In the genomic region with DNA sequence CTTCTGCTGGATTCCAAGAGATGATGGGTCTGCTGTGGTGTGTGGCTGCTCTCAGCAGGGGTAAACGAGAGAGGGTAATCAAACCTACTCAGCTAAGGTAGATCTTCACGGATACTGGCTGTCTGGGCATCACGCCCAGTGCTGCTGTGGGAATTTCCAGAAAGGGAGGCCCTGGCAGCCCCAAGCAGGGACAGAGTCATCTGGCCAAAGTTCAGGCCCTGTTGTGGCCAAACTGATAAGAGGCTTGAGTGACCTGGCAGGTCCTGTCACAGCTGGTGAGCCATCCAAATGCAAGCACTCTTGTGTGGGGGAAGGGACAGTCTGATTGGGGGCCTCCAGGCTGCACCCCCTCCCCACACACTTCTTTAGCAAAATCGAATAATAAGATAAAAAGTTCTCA, we compare ENCODE assay signal across 9 mouse cellular contexts. TPM values are rescaled to one million over a fixed set of nuclear protein-coding genes. Genes with fewer than 3 reads are reported as not detected.
A peak's percentile ranks its signal among the peaks of the same experiment; 100 is the strongest.
DNase-seq lines count a peak whose midpoint lies in the region; ATAC-seq and TF ChIP-seq lines count a peak whose summit lies in the region.
"Had no signal": no experiment of that assay in that cellular context is flagged by ENCODE, and none has a peak within 500 bp of the region (broad histone marks: within the 10 kb centered on the region; RNA-seq: fewer than 3 reads in every experiment).

No protein-coding gene starts in this region.

- H3K4me2 ChIP-seq in heart, embryonic 11.5 days: no peak overlapping the region
- H3K4me2 ChIP-seq in forebrain, embryonic 13.5 days: no peak overlapping the region

- no peak for ATAC-seq in cerebellum, adult (ENCODE audit: insufficient number of reproducible peaks, low FRiP score, low TSS enrichment)
- ATAC-seq in heart, embryonic 11.5 days (replicated peaks; ENCODE audit: insufficient number of reproducible peaks, low FRiP score, low TSS enrichment): 0 out of 2 replicates have a peak, but pooled peaks have one; percentile 32
- no peak for ATAC-seq in forebrain, embryonic 13.5 days

- H3K4me3 ChIP-seq in heart, embryonic 11.5 days (ENCODE audit: low read depth, low read length): no peak overlapping the region
- no peak overlapping the region for H3K4me3 ChIP-seq in liver, adult 2 months (ENCODE audit: insufficient read depth, low read depth, low read length)
- no peak overlapping the region for H3K4me3 ChIP-seq in forebrain, embryonic 13.5 days

- peaks cover 38% of the 10 kb centered on the region for H3K4me1 ChIP-seq in heart, embryonic 11.5 days (ENCODE audit: control insufficient read depth, insufficient read depth, low read length)
- H3K4me1 ChIP-seq in liver, adult 2 months (ENCODE audit: control insufficient read depth, insufficient read depth, low read length): peaks cover 54% of the 10 kb centered on the region
- peaks cover 38% of the 10 kb centered on the region for H3K4me1 ChIP-seq in forebrain, embryonic 13.5 days

- H3K36me3 ChIP-seq in heart, embryonic 11.5 days (ENCODE audit: control insufficient read depth, insufficient read depth, low read length): peaks cover 6% of the 10 kb centered on the region; the same call in 1 of the 2 replicates
- peaks cover 4% of the 10 kb centered on the region; the same call in 1 of the 2 replicates for H3K36me3 ChIP-seq in liver, adult 2 months (ENCODE audit: control insufficient read depth, insufficient read depth, low read length)
- H3K36me3 ChIP-seq in forebrain, embryonic 13.5 days (ENCODE audit: poor library complexity, severe bottlenecking): peaks cover 74% of the 10 kb centered on the region

- no peak for TF ChIP-seq POLR2A in liver, adult 2 months (IDR thresholded peaks at IDR 0.05; ENCODE audit: extremely low read depth, insufficient read depth, low read length)

- H3K27ac ChIP-seq in heart, embryonic 11.5 days (ENCODE audit: low read depth, low read length): no peak overlapping the region
- peak overlapping the region; percentile 85 for H3K27ac ChIP-seq in liver, adult 2 months (replicated peaks; ENCODE audit: insufficient read depth, low read depth, low read length)
- no peak overlapping the region for H3K27ac ChIP-seq in forebrain, embryonic 13.5 days

- WGBS in heart, embryonic 11.5 days (ENCODE audit: insufficient replicate concordance): 27% methylated on average over 4 of the region's 4 CpGs
- WGBS in liver, adult 2 months: 8% methylated on average over 4 of the region's 4 CpGs
- 75% methylated on average over 4 of the region's 4 CpGs for WGBS in forebrain, embryonic 13.5 days

- no peaks in the 10 kb centered on the region for H3K27me3 ChIP-seq in heart, embryonic 11.5 days (ENCODE audit: control insufficient read depth, insufficient read depth, low read length)
- H3K27me3 ChIP-seq in liver, adult 2 months (ENCODE audit: control insufficient read depth, insufficient read depth, low read length): no peaks in the 10 kb centered on the region
- no peaks in the 10 kb centered on the region for H3K27me3 ChIP-seq in forebrain, embryonic 13.5 days

- peaks cover 14% of the 10 kb centered on the region; the same call in 1 of the 2 replicates for H3K79me2 ChIP-seq in liver, adult 2 months (ENCODE audit: control insufficient read depth, insufficient read depth, low read length)

- peak; percentile 72 for DNase-seq in cerebellum, adult 11-12 months
- peak; percentile 67 for DNase-seq in NIH3T3 (ENCODE audit: low read depth)
- peak; percentile 98 for DNase-seq in liver, adult 2 months (ENCODE audit: extremely low read depth, low read depth, low spot score)
- DNase-seq in embryo, embryonic 10 days (ENCODE audit: low spot score): no peak
- DNase-seq in thymus, adult 18-20 months: no peak
- DNase-seq: right cerebral cortex, adult 18-20 months had no signal

- TF ChIP-seq CTCF in liver, adult 2 months (IDR thresholded peaks at IDR 0.05; ENCODE audit: low read depth, low read length): no peak

- H3K9me3 ChIP-seq in heart, embryonic 11.5 days (replicated peaks; ENCODE audit: control insufficient read depth, low read length): no peaks in the 10 kb centered on the region
- H3K9me3 ChIP-seq in forebrain, embryonic 13.5 days (replicated peaks): no peaks in the 10 kb centered on the region

- no peak overlapping the region for H3K9ac ChIP-seq in heart, embryonic 11.5 days (ENCODE audit: low read depth, low read length)
- H3K9ac ChIP-seq in liver, adult 2 months (ENCODE audit: low read depth, low read length): no peak overlapping the region
- H3K9ac ChIP-seq in forebrain, embryonic 13.5 days: no peak overlapping the region

RNA-seq across cellular contexts. Expression of a gene that starts 19.7 kb away (rescaled TPM):
- polyA plus RNA-seq in heart, embryonic 11.5 days (2014; fragmentation: Nextera tagmentation; extraction: Ambion mirVana): 8.2 and 8.3 TPM in 2 replicates
- total RNA-seq in liver, adult 2 months (2014; rRNA removed): 0.09 and 0.27 TPM in 2 replicates
- 0.14 and 0.29 TPM in 2 replicates for polyA plus RNA-seq in liver, adult 2 months (2012; rRNA removed)
- 17.4 and 18.7 TPM in 2 replicates for polyA plus RNA-seq in forebrain, embryonic 13.5 days (2015; fragmentation: Nextera tagmentation; extraction: Ambion mirVana)

RNA-seq across cellular contexts. Expression of a gene that starts 22.0 kb away (rescaled TPM):
- 30.0 and 37.5 TPM in 2 replicates for polyA plus RNA-seq in heart, embryonic 11.5 days (2014; fragmentation: Nextera tagmentation; extraction: Ambion mirVana)
- 23.3 and 33.3 TPM in 2 replicates for total RNA-seq in liver, adult 2 months (2014; rRNA removed)
- polyA plus RNA-seq in liver, adult 2 months (2012; rRNA removed): 80.5 and 85.4 TPM in 2 replicates
- 95.3 and 109 TPM in 2 replicates for polyA plus RNA-seq in forebrain, embryonic 13.5 days (2015; fragmentation: Nextera tagmentation; extraction: Ambion mirVana)

RNA-seq across cellular contexts. Expression of a gene that starts 38.6 kb away (rescaled TPM):
- 461 and 517 TPM in 2 replicates for polyA plus RNA-seq in heart, embryonic 11.5 days (2014; fragmentation: Nextera tagmentation; extraction: Ambion mirVana)
- 240 and 283 TPM in 2 replicates for total RNA-seq in liver, adult 2 months (2014; rRNA removed)
- polyA plus RNA-seq in liver, adult 2 months (2012; rRNA removed): 68.5 and 71.4 TPM in 2 replicates
- 386 and 461 TPM in 2 replicates for polyA plus RNA-seq in forebrain, embryonic 13.5 days (2015; fragmentation: Nextera tagmentation; extraction: Ambion mirVana)

RNA-seq across cellular contexts. Expression of a gene that starts 45.1 kb away (rescaled TPM):
- 0.38 TPM in 1 of 2 replicates, not detected in the other for polyA plus RNA-seq in heart, embryonic 11.5 days (2014; fragmentation: Nextera tagmentation; extraction: Ambion mirVana)
- total RNA-seq in liver, adult 2 months (2014; rRNA removed): not detected in 2 replicates
- not detected in 2 replicates for polyA plus RNA-seq in liver, adult 2 months (2012; rRNA removed)
- polyA plus RNA-seq in forebrain, embryonic 13.5 days (2015; fragmentation: Nextera tagmentation; extraction: Ambion mirVana): 0.62 and 0.76 TPM in 2 replicates

RNA-seq across cellular contexts. Expression of a gene that starts 54.5 kb away (rescaled TPM):
- 9.2 and 9.9 TPM in 2 replicates for polyA plus RNA-seq in heart, embryonic 11.5 days (2014; fragmentation: Nextera tagmentation; extraction: Ambion mirVana)
- total RNA-seq in liver, adult 2 months (2014; rRNA removed): 5.8 and 6.8 TPM in 2 replicates
- polyA plus RNA-seq in liver, adult 2 months (2012; rRNA removed): 6.2 and 6.3 TPM in 2 replicates
- polyA plus RNA-seq in forebrain, embryonic 13.5 days (2015; fragmentation: Nextera tagmentation; extraction: Ambion mirVana): 18.0 and 20.1 TPM in 2 replicates

Comparison
In these comparisons a context has a peak if more than half of its experiments do, and no peak if none do; other contexts are left out.
1. DNase-seq: peak in cerebellum, adult 11-12 months (single experiment), NIH3T3 (single experiment) and liver, adult 2 months (single experiment); none in embryo, embryonic 10 days (single experiment) and thymus, adult 18-20 months (0 of 2).